Mouse (Mus musculus): ENCODE measurements around the gene Eloa. TPM values are rescaled to one million over a fixed set of nuclear protein-coding genes. Genes with fewer than 3 reads are reported as not detected.

The Eloa gene
- polyA plus RNA-seq, 1 experiment from 2014 or later: 38.9 TPM

DNA sequence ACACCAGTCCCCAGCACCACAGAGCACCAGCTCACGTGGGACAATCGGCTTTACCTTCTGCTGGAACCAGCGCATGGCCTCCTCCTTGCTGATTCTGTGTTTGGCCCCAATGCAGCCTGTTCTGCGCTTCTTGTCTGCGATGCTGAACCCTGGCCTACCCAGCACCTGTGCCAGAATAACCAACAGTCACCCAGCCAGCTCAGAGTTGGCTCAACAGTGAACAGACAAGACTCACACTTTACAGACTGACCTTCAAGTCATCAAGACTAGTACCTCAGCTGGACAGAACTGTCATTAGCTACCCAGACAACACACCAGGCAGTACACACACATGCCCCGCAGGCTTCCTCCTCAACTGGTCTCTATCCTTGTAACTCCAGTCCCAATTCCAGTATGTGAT, 28.7 kb upstream of the Eloa start:
- Histone ChIP-seq H3K27me3 (ENCODE audit: low read depth, poor library complexity, severe bottlenecking) (no peaks in the 10 kb centered on the region), H3K4me1 (peaks cover 34% of the 10 kb centered on the region), H3K4me3 (peak overlapping the region; percentile 92), H3K27ac (no peak overlapping the region), H3K36me3 (peaks cover 71% of the 10 kb centered on the region), H3K9me3 (replicated peaks) (no peaks in the 10 kb centered on the region)
- 94% methylated on average over 6 of the region's 6 CpGs for WGBS
- no peak for DNase-seq (ENCODE audit: low spot score)

DNA sequence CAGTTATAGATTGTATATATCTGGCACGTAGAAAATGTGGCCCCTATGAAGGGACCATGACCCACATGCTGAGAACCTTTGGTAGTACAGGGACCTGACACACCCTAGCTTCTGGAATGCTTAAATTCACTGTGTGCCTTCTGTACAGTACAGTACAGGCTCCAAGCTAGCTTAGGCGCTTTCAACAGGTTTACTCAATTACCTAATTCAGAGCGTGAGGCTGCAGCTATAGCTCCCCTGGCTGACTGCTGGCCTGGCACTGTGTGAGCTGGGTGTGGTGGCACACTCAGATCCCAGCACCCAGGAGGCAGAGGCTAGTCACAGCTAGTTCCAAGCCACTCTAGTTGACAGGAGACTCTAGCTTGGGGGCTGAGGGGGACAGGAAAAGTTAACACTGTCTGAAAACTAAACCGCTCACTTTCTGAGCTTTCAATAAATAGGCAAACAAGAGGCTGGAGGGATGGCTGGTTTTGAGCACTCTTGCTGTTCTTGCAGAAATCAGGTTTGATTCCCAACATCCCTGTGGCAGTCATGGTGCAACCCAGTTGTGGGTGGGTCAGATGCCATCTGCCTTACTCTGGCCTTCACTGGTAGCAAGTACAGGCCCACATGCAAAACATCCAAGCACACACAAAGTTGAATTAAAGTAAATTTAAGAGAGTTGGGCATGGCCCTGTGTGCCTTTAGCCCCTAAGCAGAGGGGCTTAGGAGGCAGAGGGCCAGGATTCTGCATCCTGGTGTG, 26.9 kb upstream of the Eloa start:
- Histone ChIP-seq H3K27me3 (ENCODE audit: low read depth, poor library complexity, severe bottlenecking) (no peaks in the 10 kb centered on the region), H3K36me3 (peaks cover 88% of the 10 kb centered on the region), H3K9me3 (replicated peaks) (no peaks in the 10 kb centered on the region), H3K4me3 (no peak overlapping the region), H3K4me1 (peaks cover 34% of the 10 kb centered on the region), H3K27ac (no peak overlapping the region)
- 72% methylated on average over 4 of the region's 4 CpGs for WGBS
- no peak for DNase-seq (ENCODE audit: low spot score)

DNA sequence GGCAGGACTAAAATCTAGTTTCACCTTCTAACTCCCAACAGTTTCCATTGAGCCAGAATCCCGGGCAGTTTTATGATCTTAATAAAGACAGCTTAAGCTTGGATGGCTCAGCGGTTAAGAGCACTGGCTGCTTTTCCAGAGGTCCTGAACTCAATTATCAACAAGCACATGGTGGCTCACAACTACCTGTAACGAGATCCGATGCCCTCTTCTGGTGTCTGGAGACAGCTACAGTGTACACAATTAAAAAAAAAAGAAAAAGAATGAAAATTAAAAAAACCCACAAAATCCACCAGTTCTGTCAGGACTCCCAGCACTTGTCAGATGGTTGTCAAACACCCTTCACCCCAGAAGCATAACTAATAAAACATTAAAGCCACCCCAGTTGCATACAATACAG, 26.1 kb upstream of the Eloa start:
- WGBS: 43% methylated on average over 4 of the region's 4 CpGs
- Histone ChIP-seq H3K27me3 (ENCODE audit: low read depth, poor library complexity, severe bottlenecking) (no peaks in the 10 kb centered on the region), H3K36me3 (peaks cover 90% of the 10 kb centered on the region), H3K9me3 (replicated peaks) (no peaks in the 10 kb centered on the region), H3K4me1 (peaks cover 34% of the 10 kb centered on the region), H3K4me3 (no peak overlapping the region), H3K27ac (no peak overlapping the region)
- DNase-seq (ENCODE audit: low spot score): no peak

DNA sequence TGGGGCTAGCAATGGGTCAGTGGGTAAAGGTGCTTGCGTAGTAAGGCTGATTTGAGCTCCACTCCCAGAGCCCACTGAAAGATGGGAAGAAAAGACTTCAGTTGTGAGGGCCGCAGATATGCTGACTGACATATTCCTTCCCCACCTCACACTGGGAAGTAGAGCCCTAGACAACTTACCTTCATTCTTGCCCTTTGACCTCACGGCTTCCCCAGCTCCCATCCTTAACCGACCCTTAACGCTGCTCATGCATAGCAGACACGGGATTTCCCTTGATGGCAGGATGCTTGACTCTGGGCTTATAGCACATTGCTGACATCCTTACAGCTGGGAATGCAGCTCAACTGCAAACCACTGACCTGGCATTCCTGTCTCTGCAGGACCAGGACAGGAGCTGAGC, 25.3 kb upstream of the Eloa start:
- no peak for DNase-seq (ENCODE audit: low spot score)
- WGBS: 79% methylated on average over 6 of the region's 6 CpGs
- no peaks in the 10 kb centered on the region for H3K9me3 ChIP-seq (replicated peaks)
- 0 out of 2 replicates have a peak overlapping the region, but pooled peaks have one; percentile 44 for H3K27ac ChIP-seq
- H3K4me3 ChIP-seq: no peak overlapping the region
- peaks cover 31% of the 10 kb centered on the region for H3K4me1 ChIP-seq
- peaks cover 85% of the 10 kb centered on the region for H3K36me3 ChIP-seq
- no peaks in the 10 kb centered on the region for H3K27me3 ChIP-seq (ENCODE audit: low read depth, poor library complexity, severe bottlenecking)

DNA sequence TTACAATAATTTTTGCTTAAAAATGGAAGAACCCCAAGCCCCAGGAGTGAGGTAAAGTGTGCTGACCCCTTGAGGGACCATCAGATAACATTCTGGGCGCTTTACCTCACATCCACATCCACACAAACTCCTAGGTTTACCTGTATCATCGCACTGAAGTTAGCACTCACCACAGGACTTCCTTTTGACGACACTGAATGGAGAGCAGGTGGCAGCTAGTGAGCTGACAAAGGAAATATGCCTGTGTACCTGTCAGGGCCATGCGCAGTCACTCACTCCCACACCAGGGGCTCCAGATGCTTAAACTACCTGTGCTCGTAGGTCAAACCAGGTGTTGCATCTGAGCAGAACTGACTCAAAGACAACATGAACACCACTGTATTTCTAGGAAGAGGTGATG, 23.5 kb upstream of the Eloa start:
- WGBS: 87% methylated on average over 5 of the region's 5 CpGs
- H3K27me3 ChIP-seq (ENCODE audit: low read depth, poor library complexity, severe bottlenecking): no peaks in the 10 kb centered on the region
- H3K27ac ChIP-seq: no peak overlapping the region
- H3K4me3 ChIP-seq: no peak overlapping the region
- H3K4me1 ChIP-seq: peaks cover 15% of the 10 kb centered on the region
- peaks cover 67% of the 10 kb centered on the region for H3K36me3 ChIP-seq
- DNase-seq (ENCODE audit: low spot score): no peak
- H3K9me3 ChIP-seq (replicated peaks): no peaks in the 10 kb centered on the region

DNA sequence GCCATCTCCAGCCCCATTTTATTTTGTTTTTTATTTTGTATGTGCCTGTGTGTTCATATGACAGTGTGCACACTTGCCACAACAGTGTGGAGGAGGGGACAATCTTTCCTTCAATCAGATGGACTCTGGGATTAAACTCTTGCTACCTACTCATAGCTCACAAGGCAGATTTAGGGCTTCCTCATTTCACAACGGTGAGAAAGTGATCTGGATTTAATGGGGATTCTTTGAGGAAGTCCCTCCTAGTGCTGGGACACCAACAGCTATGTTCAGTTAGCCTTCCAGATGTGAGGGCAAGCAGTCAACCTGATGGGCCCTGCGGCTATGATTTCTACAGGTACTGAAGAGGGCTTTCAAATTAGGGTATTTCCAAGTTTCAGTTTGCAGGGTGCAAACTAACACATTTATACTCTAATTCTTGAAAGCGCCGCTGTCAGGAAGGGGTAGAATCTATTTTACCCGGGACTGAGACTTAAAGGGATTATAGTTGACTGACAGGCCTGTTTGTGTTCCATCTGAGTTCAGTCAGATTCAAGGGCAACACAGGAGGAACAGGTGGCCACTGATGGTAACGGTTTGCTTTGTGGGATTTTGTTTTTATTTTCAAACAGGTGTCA, 22.3 kb upstream of the Eloa start:
- H3K36me3 ChIP-seq: peaks cover 55% of the 10 kb centered on the region

DNA sequence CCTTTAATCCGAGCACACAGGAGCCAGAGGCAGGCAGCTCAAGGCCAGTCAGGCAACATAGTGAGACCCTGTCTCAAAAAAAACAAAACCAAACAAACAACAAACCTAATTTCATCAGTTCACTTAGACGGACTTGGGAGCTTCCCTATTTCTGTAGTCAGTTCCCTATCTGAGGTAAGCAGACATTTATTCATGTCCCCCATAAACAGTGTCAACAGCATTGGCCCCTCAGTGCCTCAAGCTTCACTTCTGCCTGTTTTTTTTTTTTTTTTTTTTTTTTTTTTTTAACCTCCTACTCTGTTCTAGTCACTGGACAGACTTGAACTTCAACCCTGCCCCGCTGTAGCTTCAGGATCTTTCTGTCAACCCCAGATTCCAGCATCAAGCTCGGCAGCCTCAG, 13.5 kb upstream of the Eloa start:
- WGBS: 84% methylated on average over 4 of the region's 4 CpGs
- Histone ChIP-seq H3K27ac (no peak overlapping the region), H3K4me1 (peaks cover 8% of the 10 kb centered on the region; the same call in 1 of the 2 replicates), H3K36me3 (no peaks in the 10 kb centered on the region), H3K4me3 (no peak overlapping the region), H3K9me3 (replicated peaks) (no peaks in the 10 kb centered on the region), H3K27me3 (ENCODE audit: low read depth, poor library complexity, severe bottlenecking) (no peaks in the 10 kb centered on the region)
- no peak for DNase-seq (ENCODE audit: low spot score)

More for the DNA sequence above, 22.3 kb upstream of the Eloa start:
- 90% methylated on average over 6 of the region's 6 CpGs for whole genome bisulfite sequencing
- no peak overlapping the region for H3K4me3 ChIP-seq
- no peak for DNase-seq (ENCODE audit: low spot score)
- no peaks in the 10 kb centered on the region for H3K9me3 ChIP-seq (replicated peaks)
- H3K27me3 ChIP-seq (ENCODE audit: low read depth, poor library complexity, severe bottlenecking): no peaks in the 10 kb centered on the region
- H3K4me1 ChIP-seq: peaks cover 15% of the 10 kb centered on the region
- no peak overlapping the region for H3K27ac ChIP-seq

DNA sequence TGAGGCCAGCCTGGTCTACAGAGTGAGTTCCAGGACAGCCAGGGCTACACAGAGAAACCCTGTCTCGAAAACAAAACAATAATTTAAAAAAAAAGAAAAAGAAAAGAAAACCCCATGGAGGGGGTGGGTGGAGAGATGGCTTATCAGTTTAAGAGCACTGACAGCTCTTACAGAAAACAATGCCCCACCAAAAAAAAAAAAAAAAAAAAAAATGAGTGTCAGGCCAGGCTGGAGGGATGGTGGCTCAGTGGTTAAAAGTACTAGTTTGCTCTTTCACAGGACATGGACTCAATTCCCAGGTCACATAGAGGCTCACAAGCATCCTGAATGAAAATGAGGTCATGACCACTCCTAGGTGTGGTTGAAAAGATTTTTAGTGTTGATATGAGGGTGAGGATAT, 11.7 kb upstream of the Eloa start:
- Histone ChIP-seq H3K27ac (no peak overlapping the region), H3K9me3 (replicated peaks) (no peaks in the 10 kb centered on the region), H3K27me3 (ENCODE audit: low read depth, poor library complexity, severe bottlenecking) (no peaks in the 10 kb centered on the region), H3K36me3 (no peaks in the 10 kb centered on the region), H3K4me3 (no peak overlapping the region), H3K4me1 (peaks cover 8% of the 10 kb centered on the region; the same call in 1 of the 2 replicates)
- DNase-seq (ENCODE audit: low spot score): no peak
- 63% methylated on average over 1 of the region's 1 CpGs for WGBS

DNA sequence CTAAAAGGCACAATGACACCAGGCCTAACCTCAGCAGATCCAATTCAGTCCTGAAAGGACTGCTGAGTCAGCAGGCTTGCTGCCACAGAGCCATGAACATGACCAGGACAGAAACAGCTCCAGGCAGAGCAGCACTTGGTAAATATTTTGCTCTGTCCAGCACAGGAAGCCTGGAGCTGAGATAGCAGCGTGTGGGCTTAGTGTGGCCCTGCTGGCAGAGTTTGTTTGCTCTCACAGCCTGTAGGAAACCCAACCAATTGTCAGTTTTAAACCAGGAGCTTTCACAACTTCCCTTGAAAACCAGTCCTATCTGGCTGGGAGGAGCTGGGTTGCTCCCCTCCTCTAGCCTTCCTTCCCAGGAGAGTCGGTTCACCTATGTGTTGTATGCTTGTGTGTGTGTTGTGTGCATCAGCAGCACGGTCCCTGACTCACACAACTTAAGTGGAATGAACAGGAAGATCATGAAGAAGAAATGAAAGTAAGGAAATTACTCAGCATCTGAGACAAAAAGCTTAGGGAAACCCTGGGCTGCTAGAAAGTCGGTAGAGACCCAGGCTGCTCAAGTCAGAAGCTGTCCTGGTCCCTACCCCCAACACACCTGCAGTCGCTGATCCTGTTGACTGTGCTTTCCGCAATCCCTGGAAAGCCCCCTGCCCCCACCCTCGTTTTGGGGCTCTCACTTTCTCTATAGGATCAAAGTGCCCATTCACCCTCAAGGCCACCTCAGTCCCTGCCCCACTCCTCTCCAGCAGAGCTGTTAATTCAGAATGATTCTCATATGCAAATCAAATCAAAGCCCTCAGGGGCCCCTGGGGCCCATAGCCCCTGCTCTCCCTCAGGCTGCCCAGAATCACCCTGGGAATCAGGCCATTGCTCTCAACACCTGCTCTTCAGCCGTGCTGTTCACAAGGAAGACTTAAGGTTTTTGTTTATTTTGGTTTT, 9.7 kb upstream of the Eloa start:
- Histone ChIP-seq H3K36me3 (no peaks in the 10 kb centered on the region), H3K4me3 (no peak overlapping the region), H3K9me3 (replicated peaks) (no peaks in the 10 kb centered on the region), H3K4me1 (peaks cover 8% of the 10 kb centered on the region; the same call in 1 of the 2 replicates), H3K27ac (no peak overlapping the region), H3K27me3 (ENCODE audit: low read depth, poor library complexity, severe bottlenecking) (no peaks in the 10 kb centered on the region)
- WGBS: 7% methylated on average over 8 of the region's 8 CpGs
- no peak for DNase-seq (ENCODE audit: low spot score)

DNA sequence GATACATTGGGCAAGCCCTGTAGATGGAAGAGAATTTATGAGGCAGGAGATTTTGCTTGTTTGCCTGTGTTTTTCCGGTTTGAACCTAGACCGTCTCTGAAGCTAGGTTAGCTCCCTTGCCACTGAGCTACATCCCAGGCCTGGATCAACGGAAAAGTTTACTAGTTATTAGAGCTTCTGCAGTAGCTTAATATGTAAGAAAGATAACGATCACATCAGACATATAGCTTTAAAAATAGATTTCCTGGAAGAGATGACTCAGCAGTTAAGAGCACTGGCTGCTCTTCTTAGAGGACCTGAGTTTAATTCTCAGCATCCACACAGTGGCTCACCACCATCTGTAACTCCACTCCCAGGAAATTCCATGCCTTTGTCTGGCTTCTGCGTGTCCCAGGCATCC, 7.1 kb upstream of the Eloa start:
- DNase-seq (ENCODE audit: low spot score): no peak
- H3K27ac ChIP-seq: no peak overlapping the region
- no peaks in the 10 kb centered on the region for H3K27me3 ChIP-seq (ENCODE audit: low read depth, poor library complexity, severe bottlenecking)
- H3K4me1 ChIP-seq: peaks cover 8% of the 10 kb centered on the region; the same call in 1 of the 2 replicates
- no peaks in the 10 kb centered on the region for H3K9me3 ChIP-seq (replicated peaks)
- H3K4me3 ChIP-seq: no peak overlapping the region
- no peaks in the 10 kb centered on the region for H3K36me3 ChIP-seq
- 94% methylated on average over 5 of the region's 5 CpGs for WGBS

DNA sequence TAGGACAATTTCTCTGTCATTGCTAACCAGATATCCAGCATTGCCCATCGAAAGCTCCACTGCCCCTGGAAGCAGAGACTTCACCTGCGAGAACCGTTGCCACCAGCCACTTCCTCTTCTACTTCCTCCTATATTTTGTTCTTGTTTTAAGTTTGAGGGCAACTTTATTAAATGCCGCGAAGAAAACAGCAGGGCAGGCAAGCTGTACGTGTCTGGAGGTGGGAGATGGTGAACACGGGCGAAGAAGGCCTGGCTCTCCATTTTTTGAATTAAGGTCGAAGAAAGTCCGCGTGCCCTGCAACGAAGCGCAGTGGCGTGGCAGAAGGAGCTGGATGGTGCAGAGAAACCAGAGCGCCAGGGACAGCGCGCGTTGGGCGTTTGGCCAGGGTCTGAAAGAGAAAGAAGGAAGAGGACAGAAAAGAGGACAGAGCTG, 6.6 kb upstream of the Eloa start:
- 91% methylated on average over 19 of the region's 19 CpGs for WGBS
- no peak overlapping the region for H3K27ac ChIP-seq

DNA sequence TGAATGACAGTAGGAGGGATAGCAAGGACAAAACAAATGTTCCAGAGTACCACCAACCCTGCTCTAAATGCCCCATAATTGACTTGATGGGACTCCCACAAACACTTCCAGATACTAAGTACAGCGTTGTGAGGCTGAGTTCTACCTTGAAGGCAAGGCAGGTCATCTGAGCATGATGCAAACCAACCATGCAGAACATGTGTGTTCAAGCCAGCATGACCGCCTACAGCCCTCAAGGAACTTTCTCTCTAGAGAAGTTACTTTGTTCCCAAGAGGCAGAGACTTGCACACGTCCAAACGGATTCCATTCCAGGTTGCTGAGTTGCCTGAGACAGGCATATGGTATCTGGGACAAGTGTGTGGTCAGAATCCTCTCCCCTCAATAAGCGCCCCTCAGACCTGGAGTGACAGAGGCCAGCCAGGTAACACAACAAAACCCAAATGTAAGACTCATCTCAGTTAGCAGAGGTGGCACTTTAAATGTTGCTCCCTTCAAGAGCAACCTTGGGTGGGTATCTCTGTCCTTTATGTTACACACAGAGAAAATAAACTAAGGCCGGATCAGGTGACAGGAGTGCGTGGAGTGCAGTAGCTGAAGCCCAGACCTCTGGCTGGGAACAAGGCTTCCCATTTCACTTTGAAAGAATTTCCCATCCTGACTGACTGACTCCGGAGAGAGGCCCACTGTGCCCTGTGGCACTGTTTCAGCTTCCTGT, 6.0 kb upstream of the Eloa start:
- no peaks in the 10 kb centered on the region for H3K36me3 ChIP-seq
- no peaks in the 10 kb centered on the region for H3K9me3 ChIP-seq (replicated peaks)
- DNase-seq (ENCODE audit: low spot score): no peak
- no peak overlapping the region for H3K4me3 ChIP-seq
- WGBS: 85% methylated on average over 8 of the region's 8 CpGs
- H3K27me3 ChIP-seq (ENCODE audit: low read depth, poor library complexity, severe bottlenecking): no peaks in the 10 kb centered on the region
- H3K4me1 ChIP-seq: peaks cover 8% of the 10 kb centered on the region; the same call in 1 of the 2 replicates
- H3K27ac ChIP-seq: no peak overlapping the region

More for the DNA sequence above, 6.6 kb upstream of the Eloa start:
- no peaks in the 10 kb centered on the region for H3K27me3 ChIP-seq (ENCODE audit: low read depth, poor library complexity, severe bottlenecking)
- H3K36me3 ChIP-seq: no peaks in the 10 kb centered on the region
- H3K9me3 ChIP-seq (replicated peaks): no peaks in the 10 kb centered on the region
- H3K4me3 ChIP-seq: no peak overlapping the region
- H3K4me1 ChIP-seq: peaks cover 8% of the 10 kb centered on the region; the same call in 1 of the 2 replicates
- no peak for DNase-seq (ENCODE audit: low spot score)

Measured in limb, embryonic 10.5 days (tissue).